Mouse (Mus musculus) CH12.LX (cell line): ENCODE results near the gene Loxl3. TPM values are rescaled to one million over a fixed set of nuclear protein-coding genes. Genes with fewer than 3 reads are reported as not detected.

Experiments
- DNase-seq: peaks from one replicate; pipeline ENCODE4 v3.0.0-alpha.2; 2013; ENCODE audit errors: extremely low read depth
- H3K27ac ChIP-seq: 2 replicates; pipeline ENCODE4 v1.5.1; 2012; ENCODE audit warnings: low read depth, mild to moderate bottlenecking, control low read depth, moderate library complexity; ENCODE audit not compliant: insufficient read depth
- H3K27me3 ChIP-seq: replicated peaks from 2 replicates; pipeline ENCODE3; 2012; ENCODE audit warnings: inconsistent platforms
- H3K36me3 ChIP-seq, 2 experiments: replicated peaks in 1 of 2; 2 replicates each; pipeline versions ENCODE3 to v1.6.1; 2012; ENCODE audit warnings: inconsistent platforms in 1 of 2, low read length in 1 of 2, mild to moderate bottlenecking in 1 of 2, mixed read lengths in 1 of 2, moderate library complexity in 1 of 2; ENCODE audit not compliant: control insufficient read depth in 1 of 2, insufficient read depth in 1 of 2
- H3K4me1 ChIP-seq, 2 experiments: 2 replicates each; pipeline ENCODE4 v1.6.1; 2012; ENCODE audit warnings: inconsistent platforms in 1 of 2, moderate library complexity in 1 of 2; ENCODE audit not compliant: insufficient read depth in 2 of 2, control insufficient read depth in 1 of 2
- H3K4me2 ChIP-seq: 2 replicates; pipeline ENCODE4 v1.6.1; 2012; ENCODE audit warnings: low read depth, mild to moderate bottlenecking, control low read depth; ENCODE audit not compliant: poor library complexity, insufficient read depth, severe bottlenecking
- H3K4me3 ChIP-seq, 3 experiments: fragments of 150-350 bp in 1 of 3; sonication (generic) in 1 of 3; replicated peaks in 1 of 3; 2 replicates each; pipeline versions ENCODE3 to v1.5.1; 2011 to 2012; ENCODE audit warnings: low read depth in 2 of 3, low read length in 2 of 3, mild to moderate bottlenecking in 2 of 3, moderate library complexity in 2 of 3, control low read depth in 1 of 3, improper control_type of control experiment in 1 of 3, inconsistent platforms in 1 of 3, mixed read lengths in 1 of 3; ENCODE audit not compliant: poor library complexity in 1 of 3
- H3K79me2 ChIP-seq: replicated peaks from 2 replicates; pipeline ENCODE4 v1.6.1; 2012; ENCODE audit warnings: mild to moderate bottlenecking, moderate library complexity; ENCODE audit not compliant: control insufficient read depth, poor library complexity, insufficient read depth, severe bottlenecking; ENCODE audit errors: extremely low read depth
- H3K9ac ChIP-seq: 2 replicates; pipeline ENCODE4 v1.6.1; 2012; ENCODE audit warnings: low read depth, mild to moderate bottlenecking, control low read depth, moderate library complexity; ENCODE audit not compliant: insufficient read depth
- H3K9me3 ChIP-seq: replicated peaks from 2 replicates; pipeline ENCODE3; 2012; ENCODE audit warnings: low read length, inconsistent platforms, mixed read lengths
- BHLHE40 ChIP-seq: IDR thresholded peaks from 2 replicates; pipeline ENCODE4 v1.6.1; 2011; ENCODE audit warnings: mild to moderate bottlenecking, low read depth, low read length, improper control_type of control experiment
- CHD1 ChIP-seq: IDR thresholded peaks from 2 replicates; pipeline ENCODE4 v1.6.1; 2012; ENCODE audit warnings: low read depth, low read length, improper control_type of control experiment, inconsistent platforms
- CTCF ChIP-seq, 2 experiments: IDR thresholded peaks in 1 of 2; conservative IDR thresholded peaks in 1 of 2; 2 replicates each; pipeline ENCODE4 v1.5.1; 2011 to 2012; ENCODE audit warnings: low read depth in 2 of 2, low read length in 2 of 2, improper control_type of control experiment in 1 of 2, inconsistent platforms in 1 of 2, mild to moderate bottlenecking in 1 of 2, moderate library complexity in 1 of 2
- ELF1 ChIP-seq: IDR thresholded peaks from 2 replicates; pipeline ENCODE4 v1.6.1; 2014; ENCODE audit warnings: low read depth, mild to moderate bottlenecking, inconsistent platforms, low read length, improper control_type of control experiment
- ETS1 ChIP-seq: conservative IDR thresholded peaks from 2 replicates; pipeline ENCODE4 v1.6.1; 2012; ENCODE audit warnings: low read depth, mild to moderate bottlenecking, inconsistent platforms, low read length, improper control_type of control experiment, moderate library complexity
- GABPA ChIP-seq: IDR thresholded peaks from 2 replicates; pipeline ENCODE4 v1.6.1; 2012; ENCODE audit warnings: low read depth, low read length, improper control_type of control experiment, inconsistent platforms; ENCODE audit not compliant: insufficient replicate concordance
- JUND ChIP-seq: conservative IDR thresholded peaks from 2 replicates; pipeline ENCODE4 v1.6.1; 2011; ENCODE audit warnings: low read depth, low read length, improper control_type of control experiment
- KAT2A ChIP-seq: IDR thresholded peaks from 2 replicates; pipeline ENCODE4 v1.6.1; 2012; ENCODE audit warnings: low read length, improper control_type of control experiment, inconsistent platforms; ENCODE audit not compliant: insufficient replicate concordance
- MAFK ChIP-seq: IDR thresholded peaks from 2 replicates; pipeline ENCODE4 v1.6.1; 2011; ENCODE audit warnings: low read length, improper control_type of control experiment; ENCODE audit not compliant: insufficient replicate concordance
- MAX ChIP-seq: IDR thresholded peaks from 2 replicates; pipeline ENCODE4 v1.6.1; 2011; ENCODE audit warnings: low read length, improper control_type of control experiment
- MAZ ChIP-seq: IDR thresholded peaks from 2 replicates; pipeline ENCODE4 v1.6.1; 2012; ENCODE audit warnings: low read depth, mild to moderate bottlenecking, inconsistent platforms, low read length, improper control_type of control experiment, moderate library complexity
- MXI1 ChIP-seq: IDR thresholded peaks from 2 replicates; pipeline ENCODE4 v1.6.1; 2011; ENCODE audit warnings: mild to moderate bottlenecking, low read depth, low read length, improper control_type of control experiment
- NELFE ChIP-seq: IDR thresholded peaks from 2 replicates; pipeline ENCODE4 v1.6.1; 2011; ENCODE audit warnings: low read depth, low read length, improper control_type of control experiment
- NRF1 ChIP-seq: IDR thresholded peaks from 2 replicates; pipeline ENCODE4 v1.6.1; 2014; ENCODE audit warnings: low read depth, mild to moderate bottlenecking, inconsistent platforms, low read length, improper control_type of control experiment, moderate library complexity
- POLR2A ChIP-seq: IDR thresholded peaks from 2 replicates; pipeline ENCODE4 v1.6.1; 2011; ENCODE audit warnings: low read depth, mild to moderate bottlenecking, improper control_type of control experiment, low read length
- TBP ChIP-seq: conservative IDR thresholded peaks from 2 replicates; pipeline ENCODE4 v1.6.1; 2011; ENCODE audit warnings: low read depth, low read length, improper control_type of control experiment
- ZKSCAN1 ChIP-seq: IDR thresholded peaks from 2 replicates; pipeline ENCODE4 v1.6.1; 2012; ENCODE audit warnings: low read depth, inconsistent platforms, low read length, improper control_type of control experiment, borderline replicate concordance
- dilution Hi-C: fragments of 300-500 bp; cut with MboI; formaldehyde crosslinking; loops from 2 replicates; pipeline ENCODE4 v1.14.3; 2020; ENCODE audit warnings: low sequenced_read_pairs; ENCODE audit not compliant: extremely low pct_unique_long_range_greater_than_20kb, extremely low pct_ligation_motif_present
- in situ Hi-C: fragments of 300-500 bp; cut with MboI; formaldehyde crosslinking; loops from 3 replicates; pipeline ENCODE4 v1.14.3; 2019; ENCODE audit warnings: low sequenced_read_pairs, low pct_ligation_motif_present, low pct_unique_long_range_greater_than_20kb, mixed read lengths
- polyA plus RNA-seq: library from polyadenylated mRNA; unstranded; fragments of >175 nt; gene quantifications from 2 replicates; pipeline ENCODE4 v1.2.1, GENCODE M21; 2012; ENCODE audit warnings: low read depth; ENCODE audit not compliant: insufficient read length
- total RNA-seq, 2 experiments: library from RNA; depleted of rRNA; stranded (reverse); fragments of 300-350 nt in 1 of 2; fragments of >200 nt in 1 of 2; gene quantifications; 2 replicates each; pipeline ENCODE4 v1.2.3; 2012 to 2014

Loxl3 gene
- total and polyA plus RNA-seq, 3 experiments: 0.05 to 0.93 (median 0.74) TPM

GRCm38 (mm10) chr6:83025221-83025620 is 8.8 kb upstream of the Loxl3 start:
- no peak overlapping the region for H3K27ac ChIP-seq
- H3K36me3 ChIP-seq: peaks cover 3 to 14% of the 10 kb centered on the region in 2 experiments
- H3K27me3 ChIP-seq: no peaks in the 10 kb centered on the region
- no peak for DNase-seq
- H3K9me3 ChIP-seq: no peaks in the 10 kb centered on the region
- in situ Hi-C loops: no loop called here
- H3K9ac ChIP-seq: no peak overlapping the region
- H3K4me2 ChIP-seq: no peak overlapping the region
- H3K79me2 ChIP-seq: no peaks in the 10 kb centered on the region
- no peak for TF ChIP-seq TBP
- dilution Hi-C loops: no loop called here
- H3K4me1 ChIP-seq: peaks cover 23 to 56% of the 10 kb centered on the region in 2 experiments
- H3K4me3 ChIP-seq: peak overlapping the region in 1 of 3 experiments; percentile 37

GRCm38 (mm10) chr6:83027293-83027692 is 6.7 kb upstream of the Loxl3 start:
- no peaks in the 10 kb centered on the region for H3K27me3 ChIP-seq
- no peak overlapping the region for H3K27ac ChIP-seq
- H3K9ac ChIP-seq: no peak overlapping the region
- peaks cover 1% of the 10 kb centered on the region for H3K79me2 ChIP-seq
- H3K4me3 ChIP-seq: no peak overlapping the region
- DNase-seq: no peak
- H3K9me3 ChIP-seq: no peaks in the 10 kb centered on the region
- TF ChIP-seq NRF1: no peak
- TF ChIP-seq ZKSCAN1: peak; percentile 92
- no peak for TF ChIP-seq MAFK
- no peak for TF ChIP-seq ELF1
- TF ChIP-seq CTCF (conservative IDR thresholded peaks at IDR 0.05 in 1 of 2, IDR thresholded peaks at IDR 0.05 in 1 of 2; ENCODE audit: low read depth in 2 of 2, low read length in 2 of 2): no peak
- H3K4me1 ChIP-seq: peaks cover 29 to 75% of the 10 kb centered on the region in 2 experiments
- dilution Hi-C loops (no loop called here), in situ Hi-C loops (no loop called here)
- H3K36me3 ChIP-seq: peaks cover 13 to 35% of the 10 kb centered on the region in 2 experiments
- H3K4me2 ChIP-seq: no peak overlapping the region

- DNase-seq: no peak
- Histone ChIP-seq H3K4me2 (no peak overlapping the region), H3K36me3 (peaks cover 13 to 35% of the 10 kb centered on the region in 2 experiments)
Measured at GRCm38 (mm10) chr6:83027706-83028105, 6.3 kb upstream of the Loxl3 start.

More at GRCm38 (mm10) chr6:83027706-83028105, 6.3 kb upstream of the Loxl3 start:
- TF ChIP-seq ZKSCAN1: no peak
- TF ChIP-seq MXI1: no peak
- TF ChIP-seq MAZ: no peak
- no peak for TF ChIP-seq CHD1
- TF ChIP-seq GABPA: no peak
- TF ChIP-seq POLR2A: no peak
- TF ChIP-seq ETS1: no peak
- TF ChIP-seq NRF1: no peak
- TF ChIP-seq JUND: no peak
- TF ChIP-seq CTCF (conservative IDR thresholded peaks at IDR 0.05 in 1 of 2, IDR thresholded peaks at IDR 0.05 in 1 of 2; ENCODE audit: low read depth in 2 of 2, low read length in 2 of 2): no peak
- TF ChIP-seq MAX: no peak
- TF ChIP-seq BHLHE40: no peak
- no peak for TF ChIP-seq NELFE
- no peak for TF ChIP-seq KAT2A
- TF ChIP-seq MAFK: no peak
- Histone ChIP-seq H3K4me3 (no peak overlapping the region), H3K9ac (no peak overlapping the region), H3K9me3 (no peaks in the 10 kb centered on the region), H3K27ac (no peak overlapping the region), H3K27me3 (no peaks in the 10 kb centered on the region), H3K79me2 (peaks cover 3% of the 10 kb centered on the region), H3K4me1 (peaks cover 29 to 78% of the 10 kb centered on the region in 2 experiments)
- dilution Hi-C loops: no loop called here
- in situ Hi-C loops: no loop called here
